Mouse (Mus musculus) Patski (cell line): ENCODE data around the gene Dab1. TPM values are rescaled to one million over a fixed set of nuclear protein-coding genes. Genes with fewer than 3 reads are reported as not detected.

Experiments used
- ATAC-seq: fragments of 100-300 bp; one replicate; pipeline ENCODE4 v1.8.0; 2021
- CTCF ChIA-PET: fragments of 350-600 bp; sonication (Branson Sonifier 250); formaldehyde crosslinking; loops from one replicate; lab custom pipeline; 2022; ENCODE audit warnings: inconsistent platforms; lab: Charles Lee
- POLR2A ChIA-PET: fragments of 350-600 bp; sonication (Branson Sonifier 250); formaldehyde crosslinking; loops from one replicate; lab custom pipeline; 2022; ENCODE audit warnings: antibody characterized with exemption, inconsistent platforms; lab: Charles Lee
- DNase-seq: peaks from one replicate; pipeline ENCODE4 v3.0.0-alpha.2; 2011; ENCODE audit warnings: low read depth, low spot score
- H3K27me3 ChIP-seq: fragments of 371-371 bp; one replicate; pipeline ENCODE4 v1.5.1; 2021
- CTCF ChIP-seq: fragments of 100-300 bp; IDR thresholded peaks from one replicate; pipeline ENCODE4 v1.5.1; 2021
- in situ Hi-C: fragments of 300-500 bp; cut with MboI; formaldehyde crosslinking; loops from 3 replicates; pipeline ENCODE4 v1.11.1; 2018; ENCODE audit warnings: low pct_unique_long_range_greater_than_20kb, mixed read lengths
- polyA plus RNA-seq: library from polyadenylated mRNA; unstranded; gene quantifications from one replicate; pipeline ENCODE4 v1.2.3, GENCODE M21; 2021

Gene Dab1
- polyA plus RNA-seq, 1 experiment from 2014 or later = 0.08 TPM

GRCm38 (mm10) chr4:103621586-103621985 is 2.4 kb downstream of the Dab1 start:
- no peak for DNase-seq
- ChIA-PET CTCF (no interaction called here), POLR2A (no interaction called here)
- in situ Hi-C loops = no loop called here
- ATAC-seq = no peak
- peaks cover 26% of the 10 kb centered on the region for H3K27me3 ChIP-seq
- no peak for TF ChIP-seq CTCF

- ATAC-seq (no peak), DNase-seq (no peak)
- H3K27me3 ChIP-seq = peaks cover 10% of the 10 kb centered on the region
- TF ChIP-seq CTCF = no peak
- in situ Hi-C loops = no loop called here
- ChIA-PET CTCF (interaction anchor here (0.5 kb wide), 1 partner anchor 714 kb away, joined by 3 read pairs; no protein-coding TSS in a partner anchor), POLR2A (no interaction called here)
These were observed 11.0 kb downstream of the Dab1 start for GRCm38 (mm10) chr4:103630177-103630576.

GRCm38 (mm10) chr4:103636168-103636776 is 17.1 kb downstream of the Dab1 start:
- CTCF ChIA-PET = interaction anchor here (1.0 kb wide), 1 partner anchor 9 kb away, joined by 3 read pairs; no protein-coding TSS in a partner anchor
- in situ Hi-C loops = no loop called here
- TF ChIP-seq CTCF = no peak

GRCm38 (mm10) chr4:103648209-103648896 is 29.2 kb downstream of the Dab1 start:
- no peaks in the 10 kb centered on the region for H3K27me3 ChIP-seq
- POLR2A ChIA-PET = interaction anchor here (0.6 kb wide), 1 partner anchor 861 kb away, joined by 6 read pairs; no protein-coding TSS in a partner anchor
- no peak for DNase-seq
- in situ Hi-C loops = no loop called here
- no peak for TF ChIP-seq CTCF
- no peak for ATAC-seq
- CTCF ChIA-PET = no interaction called here

More at GRCm38 (mm10) chr4:103636168-103636776, 17.1 kb downstream of the Dab1 start:
- H3K27me3 ChIP-seq = no peaks in the 10 kb centered on the region
- POLR2A ChIA-PET = no interaction called here
- no peak for DNase-seq
- ATAC-seq = no peak

GRCm38 (mm10) chr4:103655740-103656139 is 36.6 kb downstream of the Dab1 start:
- ATAC-seq (no peak), DNase-seq (no peak)
- ChIA-PET POLR2A (no interaction called here), CTCF (no interaction called here)
- no peak for TF ChIP-seq CTCF
- peaks cover 3% of the 10 kb centered on the region for H3K27me3 ChIP-seq
- in situ Hi-C loops = no loop called here

GRCm38 (mm10) chr4:103661386-103661785 is 42.2 kb downstream of the Dab1 start:
- no peak for DNase-seq
- no peak for TF ChIP-seq CTCF
- peaks cover 3% of the 10 kb centered on the region for H3K27me3 ChIP-seq
- in situ Hi-C loops = no loop called here
- ATAC-seq = no peak
- CTCF ChIA-PET = no interaction called here
- POLR2A ChIA-PET = no interaction called here

GRCm38 (mm10) chr4:103667438-103667837 is 48.3 kb downstream of the Dab1 start:
- ChIA-PET CTCF (no interaction called here), POLR2A (no interaction called here)
- no peak for TF ChIP-seq CTCF
- DNase-seq (no peak), ATAC-seq (no peak)
- no peaks in the 10 kb centered on the region for H3K27me3 ChIP-seq
- in situ Hi-C loops = no loop called here

GRCm38 (mm10) chr4:103677195-103677594 is 58.0 kb downstream of the Dab1 start:
- CTCF ChIA-PET = no interaction called here
- no peak for TF ChIP-seq CTCF

GRCm38 (mm10) chr4:103678501-103678900 is 59.3 kb downstream of the Dab1 start:
- TF ChIP-seq CTCF = no peak
- in situ Hi-C loops = no loop called here
- no peak for DNase-seq
- ChIA-PET CTCF (no interaction called here), POLR2A (no interaction called here)
- peaks cover 3% of the 10 kb centered on the region for H3K27me3 ChIP-seq
- no peak for ATAC-seq

More at GRCm38 (mm10) chr4:103677195-103677594, 58.0 kb downstream of the Dab1 start:
- peaks cover 3% of the 10 kb centered on the region for H3K27me3 ChIP-seq
- in situ Hi-C loops = no loop called here
- no peak for DNase-seq
- POLR2A ChIA-PET = no interaction called here
- ATAC-seq = no peak

GRCm38 (mm10) chr4:103685136-103685535 is 66.0 kb downstream of the Dab1 start:
- ChIA-PET POLR2A (no interaction called here), CTCF (no interaction called here)
- peaks cover 3% of the 10 kb centered on the region for H3K27me3 ChIP-seq
- no peak for TF ChIP-seq CTCF
- no peak for ATAC-seq
- no peak for DNase-seq
- in situ Hi-C loops = no loop called here

- H3K27me3 ChIP-seq = peaks cover 3% of the 10 kb centered on the region
- ChIA-PET CTCF (no interaction called here), POLR2A (no interaction called here)
- TF ChIP-seq CTCF = peak; percentile 5
- in situ Hi-C loops = no loop called here
- ATAC-seq (no peak), DNase-seq (no peak)
These were observed 72.6 kb downstream of the Dab1 start for GRCm38 (mm10) chr4:103691717-103692116.
